Mouse (Mus musculus) kidney, adult 2 months (tissue): ENCODE measurements at regions not wholly inside any gene's neighbourhood (a gene's known extent, or its start where the extent isn't known, plus 50 kb on each side); places are given as distances from the start of the nearest gene placed in this dataset.

Source experiments
- DNase-seq: peaks from one replicate; pipeline ENCODE4 v3.0.0; 2021
- H3K27ac ChIP-seq: fragments of 200-500 bp; 2 replicates; pipeline ENCODE4 v1.5.1; 2012; ENCODE audit warnings: low read depth, low read length, control low read depth, inconsistent platforms; ENCODE audit not compliant: insufficient read depth
- H3K27me3 ChIP-seq: fragments of 200-500 bp; replicated peaks from 2 replicates; pipeline ENCODE4 v1.6.1; 2012; ENCODE audit warnings: mild to moderate bottlenecking, moderate library complexity, low read length, inconsistent platforms; ENCODE audit not compliant: control insufficient read depth, insufficient read depth
- H3K36me3 ChIP-seq: fragments of 200-500 bp; 2 replicates; pipeline ENCODE4 v1.6.1; 2012; ENCODE audit warnings: mild to moderate bottlenecking, moderate library complexity, low read length, inconsistent platforms; ENCODE audit not compliant: control insufficient read depth, insufficient read depth
- H3K4me1 ChIP-seq: fragments of 200-500 bp; 2 replicates; pipeline ENCODE4 v1.6.1; 2011; ENCODE audit warnings: low read length; ENCODE audit not compliant: control insufficient read depth, insufficient read depth
- H3K4me3 ChIP-seq: fragments of 200-500 bp; 2 replicates; pipeline ENCODE4 v1.5.1; 2011; ENCODE audit warnings: mild to moderate bottlenecking, low read depth, low read length, control low read depth; ENCODE audit not compliant: insufficient read depth
- CTCF ChIP-seq: fragments of 200-500 bp; conservative IDR thresholded peaks from 2 replicates; pipeline ENCODE4 v1.5.1; 2011; ENCODE audit warnings: low read depth, mild to moderate bottlenecking, control low read depth, low read length, moderate library complexity, mixed read lengths; ENCODE audit not compliant: insufficient read depth, insufficient read length
- POLR2A ChIP-seq: fragments of 200-500 bp; IDR thresholded peaks from one replicate; pipeline ENCODE4 v1.6.1; 2011; ENCODE audit warnings: low read depth, low read length, control low read depth
- WGBS: fragments of 180-500 bp; shearing (Covaris S2); methylation state at CpG from one replicate; pipeline ENCODE4 v1.1.7; 2018; 5-methylcytosine and 5-hydroxymethylcytosine counted together

GRCm38 (mm10) chr14:71159556-71159955 lies 559.9 kb upstream of the Fam160b2 start:
- Histone ChIP-seq H3K27me3 (no peaks in the 10 kb centered on the region; the same call in 1 of the 2 replicates), H3K27ac (no peak overlapping the region), H3K4me1 (no peaks in the 10 kb centered on the region), H3K4me3 (no peak overlapping the region), H3K36me3 (no peaks in the 10 kb centered on the region)
- TF ChIP-seq CTCF (no peak), POLR2A (no peak)
- 74% methylated on average over 2 of the region's 2 CpGs for WGBS
- DNase-seq, result no peak

- no peak overlapping the region for H3K27ac ChIP-seq
- no peak for DNase-seq
- no peaks in the 10 kb centered on the region for H3K4me1 ChIP-seq
- WGBS, result 95% methylated on average over 1 of the region's 1 CpGs
- H3K27me3 ChIP-seq, result no peaks in the 10 kb centered on the region
- TF ChIP-seq CTCF, result no peak
- no peak for TF ChIP-seq POLR2A
- no peak overlapping the region for H3K4me3 ChIP-seq
- no peaks in the 10 kb centered on the region for H3K36me3 ChIP-seq
Measured at GRCm38 (mm10) chr14:71142465-71142864, 542.8 kb upstream of the Fam160b2 start.

GRCm38 (mm10) chr14:71129771-71130211 lies 530.2 kb upstream of the Fam160b2 start:
- 76% methylated on average over 4 of the region's 4 CpGs for WGBS
- no peak overlapping the region for H3K4me3 ChIP-seq
- H3K4me1 ChIP-seq, result no peaks in the 10 kb centered on the region
- H3K27me3 ChIP-seq, result no peaks in the 10 kb centered on the region
- no peaks in the 10 kb centered on the region for H3K36me3 ChIP-seq
- H3K27ac ChIP-seq, result no peak overlapping the region
- no peak for TF ChIP-seq POLR2A
- no peak for DNase-seq

- no peaks in the 10 kb centered on the region for H3K27me3 ChIP-seq
- TF ChIP-seq CTCF, result no peak
- no peak for TF ChIP-seq POLR2A
- no peak overlapping the region for H3K27ac ChIP-seq
- H3K4me1 ChIP-seq, result no peaks in the 10 kb centered on the region
- WGBS, result 87% methylated on average over 3 of the region's 3 CpGs
- DNase-seq, result no peak
- no peak overlapping the region for H3K4me3 ChIP-seq
- H3K36me3 ChIP-seq, result no peaks in the 10 kb centered on the region
Measured at GRCm38 (mm10) chr14:71128495-71128894, 528.9 kb upstream of the Fam160b2 start.

GRCm38 (mm10) chr14:71118681-71119080 lies 519.0 kb upstream of the Fam160b2 start:
- 81% methylated on average over 7 of the region's 7 CpGs for WGBS
- no peak overlapping the region for H3K27ac ChIP-seq
- DNase-seq, result no peak
- H3K36me3 ChIP-seq, result no peaks in the 10 kb centered on the region
- H3K4me1 ChIP-seq, result no peaks in the 10 kb centered on the region
- H3K27me3 ChIP-seq, result no peaks in the 10 kb centered on the region; the same call in 1 of the 2 replicates
- no peak for TF ChIP-seq POLR2A
- TF ChIP-seq CTCF, result no peak
- no peak overlapping the region for H3K4me3 ChIP-seq

GRCm38 (mm10) chr14:71115798-71116432 lies 516.3 kb upstream of the Fam160b2 start:
- no peak for DNase-seq
- no peak overlapping the region for H3K4me3 ChIP-seq
- no peaks in the 10 kb centered on the region for H3K4me1 ChIP-seq
- TF ChIP-seq CTCF (no peak), POLR2A (no peak)
- 85% methylated on average over 3 of the region's 3 CpGs for WGBS
- no peak overlapping the region for H3K27ac ChIP-seq
- no peaks in the 10 kb centered on the region; the same call in 1 of the 2 replicates for H3K27me3 ChIP-seq
- H3K36me3 ChIP-seq, result no peaks in the 10 kb centered on the region

GRCm38 (mm10) chr14:71115095-71115797 lies 515.6 kb upstream of the Fam160b2 start:
- DNase-seq, result no peak
- 77% methylated on average over 8 of the region's 8 CpGs for WGBS
- TF ChIP-seq CTCF (no peak), POLR2A (no peak)
- Histone ChIP-seq H3K4me3 (no peak overlapping the region), H3K27me3 (no peaks in the 10 kb centered on the region; the same call in 1 of the 2 replicates), H3K27ac (no peak overlapping the region), H3K4me1 (no peaks in the 10 kb centered on the region), H3K36me3 (no peaks in the 10 kb centered on the region)
